Mouse (Mus musculus) myocyte (in vitro differentiated cells): ENCODE measurements around the gene Inf2. TPM values are rescaled to one million over a fixed set of nuclear protein-coding genes. Genes with fewer than 3 reads are reported as not detected.

Experiments
- H3K27me3 ChIP-seq: one replicate; pipeline ENCODE4 v1.6.1; 2011; ENCODE audit not compliant: control insufficient read depth, insufficient read depth, insufficient read length
- H3K36me3 ChIP-seq: one replicate; pipeline ENCODE4 v1.6.1; 2011; ENCODE audit not compliant: control insufficient read depth, insufficient read depth
- H3K4me2 ChIP-seq: one replicate; pipeline ENCODE4 v1.6.1; 2011; ENCODE audit warnings: low read depth, control low read depth
- H3K4me3 ChIP-seq: one replicate; pipeline ENCODE4 v1.5.1; 2011; ENCODE audit warnings: mild to moderate bottlenecking, control low read depth, moderate library complexity
- H3K79me2 ChIP-seq: one replicate; pipeline ENCODE4 v1.6.1; 2011; ENCODE audit not compliant: control insufficient read depth, insufficient read depth
- H3ac ChIP-seq: one replicate; pipeline ENCODE4 v1.6.1; 2011; ENCODE audit not compliant: control insufficient read depth, insufficient read length
- CEBPB ChIP-seq: IDR thresholded peaks from 2 replicates; pipeline ENCODE4 v1.6.1; 2011; ENCODE audit warnings: mild to moderate bottlenecking, moderate library complexity; ENCODE audit not compliant: poor library complexity, insufficient read depth, severe bottlenecking
- E2F4 ChIP-seq: IDR thresholded peaks from one replicate; pipeline ENCODE4 v1.6.1; 2011; ENCODE audit warnings: mild to moderate bottlenecking, control low read depth, moderate library complexity; ENCODE audit not compliant: insufficient read depth
- MAX ChIP-seq: IDR thresholded peaks from one replicate; pipeline ENCODE4 v1.6.1; 2011; ENCODE audit warnings: low read depth, mild to moderate bottlenecking, control low read depth
- MYOD1 ChIP-seq, 3 experiments: IDR thresholded peaks; one replicate each; pipeline ENCODE4 v1.6.1; 2011; ENCODE audit warnings: control low read depth in 2 of 3, low read depth in 2 of 3, mild to moderate bottlenecking in 2 of 3, moderate library complexity in 1 of 3; ENCODE audit not compliant: insufficient read length in 2 of 3, control insufficient read depth in 1 of 3
- MYOG ChIP-seq, 3 experiments: IDR thresholded peaks; one replicate each; pipeline ENCODE4 v1.6.1; 2011; ENCODE audit warnings: control low read depth in 2 of 3, low read depth in 2 of 3, mild to moderate bottlenecking in 2 of 3; ENCODE audit not compliant: insufficient read length in 2 of 3, control insufficient read depth in 1 of 3, insufficient read depth in 1 of 3
- POLR2A ChIP-seq: IDR thresholded peaks from one replicate; pipeline ENCODE4 v1.6.1; 2011; ENCODE audit warnings: low read depth, mild to moderate bottlenecking, control low read depth, moderate library complexity; ENCODE audit not compliant: insufficient read length
- POLR2AphosphoS2 ChIP-seq: IDR thresholded peaks from one replicate; pipeline ENCODE4 v1.6.1; 2011; ENCODE audit warnings: low read depth, control low read depth; ENCODE audit not compliant: insufficient read length
- REST ChIP-seq: IDR thresholded peaks from one replicate; pipeline ENCODE4 v1.6.1; 2011; ENCODE audit warnings: mild to moderate bottlenecking, control low read depth, moderate library complexity; ENCODE audit not compliant: insufficient read depth, insufficient read length
- SRF ChIP-seq: IDR thresholded peaks from one replicate; pipeline ENCODE4 v1.6.1; 2011; ENCODE audit warnings: low read depth; ENCODE audit not compliant: control insufficient read depth, insufficient read length
- TCF12 ChIP-seq: IDR thresholded peaks from one replicate; pipeline ENCODE4 v1.6.1; 2011; ENCODE audit warnings: mild to moderate bottlenecking, control low read depth; ENCODE audit not compliant: poor library complexity, insufficient read depth, severe bottlenecking
- TCF3 ChIP-seq: IDR thresholded peaks from one replicate; pipeline ENCODE4 v1.6.1; 2011; ENCODE audit warnings: low read depth, control low read depth; ENCODE audit not compliant: insufficient read length
- USF1 ChIP-seq: IDR thresholded peaks from one replicate; pipeline ENCODE4 v1.6.1; 2011; ENCODE audit warnings: low read depth, mild to moderate bottlenecking, control low read depth, moderate library complexity
- polyA plus RNA-seq: library from polyadenylated mRNA; unstranded; fragments of >200 nt; fragmentation: generic; extraction: Trizol; gene quantifications from one replicate; pipeline ENCODE4 v1.2.1, GENCODE M21; 2012; ENCODE audit warnings: missing spikeins

Inf2 gene
- polyA plus RNA-seq, 1 experiment, result 70.1 TPM

GRCm38 (mm10) chr12:112605766-112606165, 17.2 kb downstream of the Inf2 start:
- Histone ChIP-seq H3ac (no peak overlapping the region), H3K27me3 (no peaks in the 10 kb centered on the region), H3K4me3 (no peak overlapping the region), H3K79me2 (peaks cover 4% of the 10 kb centered on the region), H3K4me2 (no peak overlapping the region), H3K36me3 (peaks cover 14% of the 10 kb centered on the region)
- TF ChIP-seq REST, result no peak
- TF ChIP-seq MAX, result no peak
- no peak for TF ChIP-seq MYOD1 (IDR thresholded peaks at IDR 0.05; ENCODE audit: control insufficient read depth in 1 of 3, insufficient read length in 2 of 3, low read depth in 2 of 3)
- TF ChIP-seq POLR2AphosphoS2, result peak; percentile 38

- no peak overlapping the region for H3K4me3 ChIP-seq
- H3K79me2 ChIP-seq, result no peaks in the 10 kb centered on the region
- peaks cover 14% of the 10 kb centered on the region for H3K36me3 ChIP-seq
- H3ac ChIP-seq, result no peak overlapping the region
- no peak overlapping the region for H3K4me2 ChIP-seq
- H3K27me3 ChIP-seq, result no peaks in the 10 kb centered on the region
- no peak for TF ChIP-seq CEBPB
- peak in 2 of 3 experiments; percentile 63 to 71 for TF ChIP-seq MYOD1 (IDR thresholded peaks at IDR 0.05; ENCODE audit: control insufficient read depth in 1 of 3, insufficient read length in 2 of 3, low read depth in 2 of 3)
- no peak for TF ChIP-seq TCF12
- TF ChIP-seq TCF3, result no peak
- TF ChIP-seq MYOG (IDR thresholded peaks at IDR 0.05; ENCODE audit: control insufficient read depth in 1 of 3, insufficient read depth in 1 of 3, insufficient read length in 2 of 3, low read depth in 2 of 3), result peak in 2 of 3 experiments; percentile 23 to 74
- TF ChIP-seq POLR2A, result no peak
- TF ChIP-seq POLR2AphosphoS2, result peak; percentile 13
Observed at GRCm38 (mm10) chr12:112606998-112607397, 18.4 kb downstream of the Inf2 start.

- Histone ChIP-seq H3K4me2 (no peak overlapping the region), H3K27me3 (no peaks in the 10 kb centered on the region), H3K4me3 (no peak overlapping the region), H3K79me2 (no peaks in the 10 kb centered on the region), H3K36me3 (peaks cover 18% of the 10 kb centered on the region), H3ac (no peak overlapping the region)
- TF ChIP-seq SRF (no peak), MAX (no peak), MYOG (IDR thresholded peaks at IDR 0.05; ENCODE audit: control insufficient read depth in 1 of 3, insufficient read depth in 1 of 3, insufficient read length in 2 of 3, low read depth in 2 of 3) (no peak)
Observed at GRCm38 (mm10) chr12:112609031-112609430, 20.4 kb downstream of the Inf2 start.

- Histone ChIP-seq H3K27me3 (no peaks in the 10 kb centered on the region), H3K4me2 (peak overlapping the region; percentile 12), H3ac (no peak overlapping the region), H3K36me3 (peaks cover 17% of the 10 kb centered on the region), H3K79me2 (no peaks in the 10 kb centered on the region), H3K4me3 (no peak overlapping the region)
- TF ChIP-seq MYOG (IDR thresholded peaks at IDR 0.05; ENCODE audit: control insufficient read depth in 1 of 3, insufficient read depth in 1 of 3, insufficient read length in 2 of 3, low read depth in 2 of 3) (no peak), TCF3 (no peak), REST (no peak), POLR2AphosphoS2 (peak; percentile 80), POLR2A (no peak)
Observed at GRCm38 (mm10) chr12:112616668-112617067, 28.1 kb downstream of the Inf2 start.

- Histone ChIP-seq H3K27me3 (no peaks in the 10 kb centered on the region), H3ac (no peak overlapping the region), H3K4me3 (no peak overlapping the region), H3K36me3 (peaks cover 17% of the 10 kb centered on the region), H3K4me2 (peak overlapping the region; percentile 58), H3K79me2 (no peaks in the 10 kb centered on the region)
- no peak for TF ChIP-seq REST
- TF ChIP-seq POLR2AphosphoS2, result peak; percentile 78
Observed at GRCm38 (mm10) chr12:112617184-112617583, 28.6 kb downstream of the Inf2 start.

- Histone ChIP-seq H3K79me2 (no peaks in the 10 kb centered on the region), H3K4me3 (no peak overlapping the region), H3K27me3 (no peaks in the 10 kb centered on the region), H3K4me2 (peak overlapping the region; percentile 96), H3K36me3 (peaks cover 11% of the 10 kb centered on the region), H3ac (no peak overlapping the region)
- TF ChIP-seq E2F4, result no peak
- peak; percentile 85 for TF ChIP-seq POLR2AphosphoS2
- TF ChIP-seq MYOD1 (IDR thresholded peaks at IDR 0.05; ENCODE audit: control insufficient read depth in 1 of 3, insufficient read length in 2 of 3, low read depth in 2 of 3), result peak in 2 of 3 experiments; percentile 57 to 94
- TF ChIP-seq TCF3, result peak; percentile 74
- no peak for TF ChIP-seq REST
- no peak for TF ChIP-seq SRF
- no peak for TF ChIP-seq MAX
- TF ChIP-seq USF1, result no peak
- peak; percentile 80 to 96 (median 88) for TF ChIP-seq MYOG (IDR thresholded peaks at IDR 0.05; ENCODE audit: control insufficient read depth in 1 of 3, insufficient read depth in 1 of 3, insufficient read length in 2 of 3, low read depth in 2 of 3)
- no peak for TF ChIP-seq POLR2A
- TF ChIP-seq CEBPB, result no peak
- peak; percentile 79 for TF ChIP-seq TCF12
Observed at GRCm38 (mm10) chr12:112617898-112618380, 29.4 kb downstream of the Inf2 start.
